Mouse (Mus musculus): Measurements from ENCODE around the gene Trim43a. TPM values are rescaled to one million over a fixed set of nuclear protein-coding genes. Genes with fewer than 3 reads are reported as not detected.
"Not testable (repeated sequence)": the region's sequence is repeated elsewhere in the genome, so short reads cannot be mapped to it uniquely, and the experiment has no call there.

Gene Trim43a
- polyA plus RNA-seq, 1 experiment from 2014 or later, result not detected

GRCm38 (mm10) chr9:88547851-88548613, 32.7 kb upstream of the Trim43a start, which contains the start of gene Zfp949:
Zfp949 (plus strand) TSS chr9:88548020.
- H3K27me3 ChIP-seq (ENCODE audit: control insufficient read depth, insufficient read depth, low read length), result no peaks in the 10 kb centered on the region
- no peaks in the 10 kb centered on the region for H3K9me3 ChIP-seq (ENCODE audit: control insufficient read depth, low read length)
- H3K4me1 ChIP-seq (replicated peaks; ENCODE audit: control insufficient read depth, insufficient read depth, low read length), result no peaks in the 10 kb centered on the region
- peak within 1 kb of the TSS; percentile 71 for H3K4me3 ChIP-seq (ENCODE audit: low read depth, low read length)
- peak within 1 kb of the TSS; percentile 62 for H3K4me2 ChIP-seq (ENCODE audit: low read depth, low read length, severe bottlenecking)
- ATAC-seq (replicated peaks; ENCODE audit: low FRiP score) (peak; percentile 92), DNase-seq (ENCODE audit: low spot score) (peak; percentile 67)
- H3K9ac ChIP-seq (ENCODE audit: low read length), result peak within 1 kb of the TSS; percentile 68
- no peak within 1 kb of the TSS for H3K27ac ChIP-seq (ENCODE audit: low read depth, low read length)
- under 1% methylated on average over 30 of the region's 30 CpGs for WGBS
- no peaks in the 10 kb centered on the region for H3K36me3 ChIP-seq (ENCODE audit: control insufficient read depth, insufficient read depth, low read length)

DNA sequence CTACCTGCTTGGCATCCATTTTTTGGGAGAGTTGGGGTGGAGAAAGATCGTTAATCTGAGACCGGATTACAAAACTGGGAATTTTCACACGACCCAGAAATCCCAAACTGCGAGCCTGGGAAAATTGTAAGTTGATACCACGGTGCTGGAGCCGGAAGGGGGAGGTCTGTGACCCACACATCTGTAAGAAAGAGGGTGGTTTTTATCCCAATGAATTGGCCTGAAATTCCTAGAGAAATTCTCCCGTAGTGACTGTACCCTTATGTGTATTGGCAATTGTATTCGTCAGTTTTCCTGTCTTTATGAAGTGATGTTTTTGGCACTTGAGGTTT, 32.1 kb upstream of the Trim43a start:
- Histone ChIP-seq H3K36me3 (ENCODE audit: control insufficient read depth, insufficient read depth, low read length) (no peaks in the 10 kb centered on the region), H3K27me3 (ENCODE audit: control insufficient read depth, insufficient read depth, low read length) (no peaks in the 10 kb centered on the region), H3K27ac (ENCODE audit: low read depth, low read length) (no peak overlapping the region), H3K4me1 (replicated peaks; ENCODE audit: control insufficient read depth, insufficient read depth, low read length) (no peaks in the 10 kb centered on the region), H3K4me2 (ENCODE audit: low read depth, low read length, severe bottlenecking) (peak overlapping the region; percentile 62), H3K4me3 (ENCODE audit: low read depth, low read length) (peak overlapping the region; percentile 71), H3K9me3 (ENCODE audit: control insufficient read depth, low read length) (no peaks in the 10 kb centered on the region), H3K9ac (ENCODE audit: low read length) (peak overlapping the region; percentile 68)
- 6% methylated on average over 8 of the region's 8 CpGs for WGBS
- ATAC-seq (replicated peaks; ENCODE audit: low FRiP score) (peak; percentile 12), DNase-seq (ENCODE audit: low spot score) (no peak)

GRCm38 (mm10) chr9:88553071-88553470, 27.6 kb upstream of the Trim43a start:
- DNase-seq (ENCODE audit: low spot score) (no peak), ATAC-seq (replicated peaks; ENCODE audit: low FRiP score) (no peak)
- Histone ChIP-seq H3K27me3 (ENCODE audit: control insufficient read depth, insufficient read depth, low read length) (no peaks in the 10 kb centered on the region), H3K36me3 (ENCODE audit: control insufficient read depth, insufficient read depth, low read length) (no peaks in the 10 kb centered on the region), H3K9me3 (ENCODE audit: control insufficient read depth, low read length) (no peaks in the 10 kb centered on the region), H3K4me1 (replicated peaks; ENCODE audit: control insufficient read depth, insufficient read depth, low read length) (no peaks in the 10 kb centered on the region), H3K4me2 (ENCODE audit: low read depth, low read length, severe bottlenecking) (no peak overlapping the region), H3K9ac (ENCODE audit: low read length) (no peak overlapping the region), H3K4me3 (ENCODE audit: low read depth, low read length) (no peak overlapping the region), H3K27ac (ENCODE audit: low read depth, low read length) (no peak overlapping the region)
- WGBS, result 97% methylated on average over 14 of the region's 14 CpGs

DNA sequence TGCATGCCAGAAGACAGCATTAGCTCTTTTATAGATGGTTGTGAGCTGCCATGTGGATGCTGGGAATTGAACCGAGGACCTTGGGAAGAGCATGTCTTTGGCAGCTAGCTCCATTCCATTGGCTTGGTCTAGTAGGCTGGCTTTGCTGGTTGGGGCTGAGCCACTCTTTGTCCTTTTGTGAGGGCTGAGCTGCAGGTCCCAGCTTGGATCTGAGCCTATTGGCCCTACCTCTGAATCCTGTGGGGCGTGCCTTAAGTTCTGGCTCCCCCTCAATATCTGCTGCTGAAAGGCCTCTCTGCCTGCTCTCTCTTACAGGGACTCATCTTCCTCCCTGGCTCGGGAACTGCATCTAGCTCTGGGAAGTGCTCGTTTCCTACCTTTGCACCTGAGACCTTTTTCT, 22.5 kb upstream of the Trim43a start:
- no peaks in the 10 kb centered on the region for H3K27me3 ChIP-seq (ENCODE audit: control insufficient read depth, insufficient read depth, low read length)
- H3K36me3 ChIP-seq (ENCODE audit: control insufficient read depth, insufficient read depth, low read length), result no peaks in the 10 kb centered on the region
- H3K4me3 ChIP-seq (ENCODE audit: low read depth, low read length), result no peak overlapping the region
- H3K4me2 ChIP-seq (ENCODE audit: low read depth, low read length, severe bottlenecking), result no peak overlapping the region
- H3K27ac ChIP-seq (ENCODE audit: low read depth, low read length), result no peak overlapping the region
- ATAC-seq (replicated peaks; ENCODE audit: low FRiP score), result no peak
- 88% methylated on average over 4 of the region's 4 CpGs for WGBS
- no peak overlapping the region for H3K9ac ChIP-seq (ENCODE audit: low read length)
- H3K4me1 ChIP-seq (replicated peaks; ENCODE audit: control insufficient read depth, insufficient read depth, low read length), result no peaks in the 10 kb centered on the region
- no peaks in the 10 kb centered on the region for H3K9me3 ChIP-seq (ENCODE audit: control insufficient read depth, low read length)
- no peak for DNase-seq (ENCODE audit: low spot score)

GRCm38 (mm10) chr9:88561476-88561875, 19.2 kb upstream of the Trim43a start:
- not testable (repeated sequence) for H3K36me3 ChIP-seq (ENCODE audit: control insufficient read depth, insufficient read depth, low read length); H3K9me3 ChIP-seq (ENCODE audit: control insufficient read depth, low read length); H3K4me2 ChIP-seq (ENCODE audit: low read depth, low read length, severe bottlenecking); DNase-seq (ENCODE audit: low spot score); H3K4me1 ChIP-seq (replicated peaks; ENCODE audit: control insufficient read depth, insufficient read depth, low read length); H3K9ac ChIP-seq (ENCODE audit: low read length); H3K27me3 ChIP-seq (ENCODE audit: control insufficient read depth, insufficient read depth, low read length); H3K4me3 ChIP-seq (ENCODE audit: low read depth, low read length); ATAC-seq (replicated peaks; ENCODE audit: low FRiP score); H3K27ac ChIP-seq (ENCODE audit: low read depth, low read length)
- 90% methylated on average over 2 of the region's 2 CpGs for WGBS

GRCm38 (mm10) chr9:88570471-88570870, 10.2 kb upstream of the Trim43a start:
- H3K27me3 ChIP-seq (ENCODE audit: control insufficient read depth, insufficient read depth, low read length); H3K4me3 ChIP-seq (ENCODE audit: low read depth, low read length); H3K4me2 ChIP-seq (ENCODE audit: low read depth, low read length, severe bottlenecking); DNase-seq (ENCODE audit: low spot score); H3K4me1 ChIP-seq (replicated peaks; ENCODE audit: control insufficient read depth, insufficient read depth, low read length); ATAC-seq (replicated peaks; ENCODE audit: low FRiP score); H3K9ac ChIP-seq (ENCODE audit: low read length); H3K27ac ChIP-seq (ENCODE audit: low read depth, low read length): not testable (repeated sequence)
- 100% methylated on average over 3 of the region's 3 CpGs for WGBS
- H3K36me3 ChIP-seq (ENCODE audit: control insufficient read depth, insufficient read depth, low read length), result peaks cover 15% of the 10 kb centered on the region
- H3K9me3 ChIP-seq (ENCODE audit: control insufficient read depth, low read length), result peaks cover 16% of the 10 kb centered on the region

DNA sequence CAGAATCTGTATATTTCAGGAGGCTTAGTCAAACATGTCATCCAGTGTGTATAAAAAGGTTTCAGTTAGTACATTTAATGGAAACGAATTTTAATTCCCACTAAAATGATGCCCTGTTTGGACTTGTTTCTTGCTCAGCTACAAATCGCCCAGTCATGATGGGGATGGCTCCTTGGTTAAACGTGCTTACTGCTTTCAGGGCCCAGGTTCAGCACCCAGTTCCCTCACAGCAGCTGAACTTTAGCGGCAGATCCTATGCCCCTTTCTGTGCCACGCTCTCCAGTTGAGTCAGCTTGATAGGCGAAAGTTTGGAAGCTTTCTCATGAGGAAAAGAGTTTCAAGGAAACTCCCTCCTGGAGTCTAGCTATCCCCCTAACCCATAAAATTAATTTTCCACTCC, 13.0 kb downstream of the Trim43a start:
- H3K4me1 ChIP-seq (replicated peaks; ENCODE audit: control insufficient read depth, insufficient read depth, low read length); H3K4me2 ChIP-seq (ENCODE audit: low read depth, low read length, severe bottlenecking); DNase-seq (ENCODE audit: low spot score); ATAC-seq (replicated peaks; ENCODE audit: low FRiP score); H3K27me3 ChIP-seq (ENCODE audit: control insufficient read depth, insufficient read depth, low read length); H3K27ac ChIP-seq (ENCODE audit: low read depth, low read length); H3K36me3 ChIP-seq (ENCODE audit: control insufficient read depth, insufficient read depth, low read length); H3K9me3 ChIP-seq (ENCODE audit: control insufficient read depth, low read length); H3K9ac ChIP-seq (ENCODE audit: low read length); H3K4me3 ChIP-seq (ENCODE audit: low read depth, low read length): not testable (repeated sequence)
- WGBS, result 82% methylated on average over 5 of the region's 6 CpGs

DNA sequence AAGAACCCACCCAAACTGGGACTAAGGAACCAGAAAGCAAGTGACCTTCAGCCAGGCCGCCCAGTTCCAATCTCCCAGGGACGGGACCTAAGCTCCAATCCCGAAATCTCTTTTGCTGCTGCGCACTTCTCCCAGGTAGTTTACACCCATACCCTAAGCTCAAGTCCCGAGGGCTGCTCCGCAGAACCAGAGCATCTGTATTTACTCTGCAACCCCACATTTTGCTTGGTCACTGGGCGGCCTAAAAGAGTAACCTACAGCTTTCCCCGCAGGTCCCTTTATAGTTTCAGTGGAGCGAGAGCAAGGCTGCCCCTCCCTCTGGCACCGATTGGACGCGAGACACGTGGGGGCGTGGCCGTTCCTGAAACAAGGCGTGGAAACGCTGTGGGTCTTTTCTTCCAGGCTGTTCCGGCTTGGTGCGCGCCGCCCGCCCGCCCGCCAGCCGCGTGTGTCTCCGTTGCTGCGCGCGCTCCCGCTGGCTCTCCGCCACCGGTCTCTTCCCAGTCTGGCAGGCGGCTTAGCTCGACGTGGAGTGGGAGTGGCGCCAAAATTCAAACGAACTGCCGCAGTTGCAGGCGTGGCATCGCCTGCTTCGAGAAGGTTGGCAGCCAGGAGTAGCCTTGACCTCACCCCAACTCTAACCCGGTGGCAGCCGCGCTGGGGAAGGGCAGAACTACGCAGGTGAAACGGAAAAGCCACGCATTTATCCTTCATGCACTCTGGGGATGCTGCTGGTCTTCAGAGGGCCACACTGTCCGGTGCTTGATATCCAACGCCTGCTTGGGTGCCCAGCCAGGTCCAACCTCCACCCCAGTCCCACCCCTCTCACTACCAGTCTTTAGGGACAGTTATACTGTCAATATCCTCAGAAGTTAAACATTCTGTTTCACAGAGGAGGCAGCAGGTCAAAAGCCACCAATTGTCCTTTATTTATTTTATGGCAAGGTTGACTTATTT, 18.8 kb downstream of the Trim43a start:
- Histone ChIP-seq H3K4me3 (ENCODE audit: low read depth, low read length) (peak overlapping the region; percentile 24; the same call in 1 of the 2 replicates), H3K4me2 (ENCODE audit: low read depth, low read length, severe bottlenecking) (peak overlapping the region; percentile 47)
- WGBS, result 2% methylated on average over 46 of the region's 50 CpGs
- H3K27me3 ChIP-seq (ENCODE audit: control insufficient read depth, insufficient read depth, low read length); H3K27ac ChIP-seq (ENCODE audit: low read depth, low read length); H3K9me3 ChIP-seq (ENCODE audit: control insufficient read depth, low read length); H3K4me1 ChIP-seq (replicated peaks; ENCODE audit: control insufficient read depth, insufficient read depth, low read length); H3K36me3 ChIP-seq (ENCODE audit: control insufficient read depth, insufficient read depth, low read length); H3K9ac ChIP-seq (ENCODE audit: low read length): not testable (repeated sequence)
- peak; percentile 100 for ATAC-seq (replicated peaks; ENCODE audit: low FRiP score)
- peak; percentile 95 for DNase-seq (ENCODE audit: low spot score)

All from forebrain, embryonic 11.5 days (tissue).